Mouse (Mus musculus) hindbrain, postnatal 0 days (tissue): ENCODE measurements around the gene Mxi1. TPM values are rescaled to one million over a fixed set of nuclear protein-coding genes. Genes with fewer than 3 reads are reported as not detected.
A peak's percentile ranks its signal among the peaks of the same experiment; 100 is the strongest.

Experiments
- ATAC-seq: fragments of 200-750 bp; cut with Nextera tagmentation; 2 replicates; pipeline ENCODE4 v1.8.0; 2017; ENCODE audit warnings: mild to moderate bottlenecking, moderate TSS enrichment, moderate library complexity
- DNase-seq: peaks from one replicate; pipeline ENCODE4 v3.0.0-alpha.2; 2015; ENCODE audit warnings: low spot score
- H3K27ac ChIP-seq: fragments of 300-500 bp; sonication (generic); 2 replicates; pipeline ENCODE4 v1.5.1; 2014; ENCODE audit warnings: mild to moderate bottlenecking
- H3K27me3 ChIP-seq: fragments of 300-500 bp; sonication (generic); 2 replicates; pipeline ENCODE4 v1.6.1; 2014; ENCODE audit warnings: low read length, mixed read lengths; ENCODE audit not compliant: insufficient read depth
- H3K36me3 ChIP-seq: fragments of 300-500 bp; sonication (generic); 2 replicates; pipeline ENCODE4 v1.6.1; 2014; ENCODE audit warnings: low read length, mixed read lengths; ENCODE audit not compliant: insufficient read depth
- H3K4me1 ChIP-seq: fragments of 300-500 bp; sonication (generic); 2 replicates; pipeline ENCODE4 v1.6.1; 2014; ENCODE audit warnings: antibody characterized with exemption, low read length, mixed read lengths; ENCODE audit not compliant: insufficient read depth
- H3K4me2 ChIP-seq: fragments of 300-500 bp; sonication (generic); 2 replicates; pipeline ENCODE4 v1.6.1; 2014; ENCODE audit warnings: low read depth, mild to moderate bottlenecking, low read length, moderate library complexity, mixed read lengths
- H3K4me3 ChIP-seq: fragments of 300-500 bp; sonication (generic); 2 replicates; pipeline ENCODE4 v1.5.1; 2014; ENCODE audit warnings: low read length
- H3K9ac ChIP-seq: fragments of 300-500 bp; sonication (generic); replicated peaks from 2 replicates; pipeline ENCODE4 v1.6.1; 2014; ENCODE audit warnings: mild to moderate bottlenecking, low read length, moderate library complexity, mixed read lengths
- H3K9me3 ChIP-seq: fragments of 300-500 bp; sonication (generic); 2 replicates; pipeline ENCODE4 v1.6.1; 2016; ENCODE audit warnings: low read length, mixed read lengths
- CTCF ChIP-seq: IDR thresholded peaks from 2 replicates; pipeline ENCODE4 v1.5.1; 2016; ENCODE audit warnings: antibody characterized with exemption, control low read depth, low read depth
- WGBS: fragments of 180-500 bp; shearing (Covaris S2); extraction: QIAGEN DNeasy Blood & Tissue Kit; methylation state at CpG from one replicate; pipeline ENCODE4 v1.1.7; 2014; 5-methylcytosine and 5-hydroxymethylcytosine counted together
- polyA plus RNA-seq: library from polyadenylated mRNA; unstranded; fragments of >200 nt; fragmentation: Nextera tagmentation; extraction: Ambion mirVana; gene quantifications from 2 replicates; pipeline ENCODE4 v1.2.1, GENCODE M21; 2015
- total RNA-seq: library from RNA; depleted of rRNA; stranded (reverse); fragments of >200 nt; gene quantifications from 2 replicates; pipeline ENCODE4 v1.2.3, GENCODE M21; 2014

Mxi1 gene
- total and polyA plus RNA-seq, 2 experiments from 2014 or later, result 44.5 to 47.7 TPM

- TF ChIP-seq CTCF, result no peak
- DNase-seq (no peak), ATAC-seq (no peak)
- H3K27ac ChIP-seq, result no peak overlapping the region
- 41% methylated on average over 6 of the region's 6 CpGs for WGBS
- peaks cover 6% of the 10 kb centered on the region for H3K4me1 ChIP-seq
- no peaks in the 10 kb centered on the region for H3K27me3 ChIP-seq
- no peaks in the 10 kb centered on the region for H3K36me3 ChIP-seq
- no peak overlapping the region for H3K4me3 ChIP-seq
- H3K9ac ChIP-seq, result no peak overlapping the region
- H3K9me3 ChIP-seq, result no peaks in the 10 kb centered on the region
- peak overlapping the region; percentile 68; the same call in 1 of the 2 replicates for H3K4me2 ChIP-seq
These were observed 14.5 kb downstream of the Mxi1 start for GRCm38 (mm10) chr19:53324866-53325265.

- no peak for TF ChIP-seq CTCF
- H3K4me2 ChIP-seq, result peak overlapping the region; percentile 68
- peak overlapping the region; percentile 38 for H3K4me3 ChIP-seq
- H3K36me3 ChIP-seq, result no peaks in the 10 kb centered on the region
- 11% methylated on average over 27 of the region's 27 CpGs for WGBS
- H3K9ac ChIP-seq, result peak overlapping the region; percentile 50
- H3K27ac ChIP-seq, result peak overlapping the region; percentile 60; the same call in 1 of the 2 replicates
- no peaks in the 10 kb centered on the region for H3K27me3 ChIP-seq
- H3K9me3 ChIP-seq, result no peaks in the 10 kb centered on the region
- DNase-seq, result peak; percentile 69
- peaks cover 10% of the 10 kb centered on the region for H3K4me1 ChIP-seq
- peak; percentile 11; the same call in 1 of the 2 replicates for ATAC-seq
These were observed 15.4 kb downstream of the Mxi1 start for GRCm38 (mm10) chr19:53325578-53326295.

DNA sequence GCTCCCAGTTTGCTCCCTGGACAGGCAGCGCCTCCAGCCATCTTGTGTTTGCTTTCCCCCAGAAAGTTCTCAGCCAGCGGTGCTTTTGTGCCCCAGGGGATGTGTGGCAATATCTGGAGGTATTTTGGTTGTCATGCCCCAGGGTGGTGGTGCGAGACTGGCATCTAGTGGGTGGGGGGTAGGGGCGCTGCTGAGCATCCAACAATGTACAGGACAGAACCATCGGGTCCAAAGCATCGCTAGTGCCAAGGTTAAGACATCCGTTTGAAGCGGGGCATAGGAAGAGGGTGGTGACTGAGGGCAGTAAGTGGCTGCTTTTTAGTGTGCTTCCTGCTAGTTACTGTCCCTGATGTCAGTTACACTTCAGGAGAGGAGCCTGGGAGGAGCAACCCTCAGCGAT lies 17.8 kb downstream of the Mxi1 start:
- ATAC-seq, result no peak
- Histone ChIP-seq H3K27ac (peak overlapping the region; percentile 16; the same call in 1 of the 2 replicates), H3K4me1 (peaks cover 10% of the 10 kb centered on the region), H3K27me3 (no peaks in the 10 kb centered on the region), H3K36me3 (peaks cover 5% of the 10 kb centered on the region; the same call in 1 of the 2 replicates), H3K9me3 (no peaks in the 10 kb centered on the region), H3K9ac (no peak overlapping the region), H3K4me3 (no peak overlapping the region), H3K4me2 (no peak overlapping the region)
- 55% methylated on average over 9 of the region's 9 CpGs for WGBS
- no peak for DNase-seq
- TF ChIP-seq CTCF, result peak; percentile 41; the same call in 1 of the 2 replicates

DNA sequence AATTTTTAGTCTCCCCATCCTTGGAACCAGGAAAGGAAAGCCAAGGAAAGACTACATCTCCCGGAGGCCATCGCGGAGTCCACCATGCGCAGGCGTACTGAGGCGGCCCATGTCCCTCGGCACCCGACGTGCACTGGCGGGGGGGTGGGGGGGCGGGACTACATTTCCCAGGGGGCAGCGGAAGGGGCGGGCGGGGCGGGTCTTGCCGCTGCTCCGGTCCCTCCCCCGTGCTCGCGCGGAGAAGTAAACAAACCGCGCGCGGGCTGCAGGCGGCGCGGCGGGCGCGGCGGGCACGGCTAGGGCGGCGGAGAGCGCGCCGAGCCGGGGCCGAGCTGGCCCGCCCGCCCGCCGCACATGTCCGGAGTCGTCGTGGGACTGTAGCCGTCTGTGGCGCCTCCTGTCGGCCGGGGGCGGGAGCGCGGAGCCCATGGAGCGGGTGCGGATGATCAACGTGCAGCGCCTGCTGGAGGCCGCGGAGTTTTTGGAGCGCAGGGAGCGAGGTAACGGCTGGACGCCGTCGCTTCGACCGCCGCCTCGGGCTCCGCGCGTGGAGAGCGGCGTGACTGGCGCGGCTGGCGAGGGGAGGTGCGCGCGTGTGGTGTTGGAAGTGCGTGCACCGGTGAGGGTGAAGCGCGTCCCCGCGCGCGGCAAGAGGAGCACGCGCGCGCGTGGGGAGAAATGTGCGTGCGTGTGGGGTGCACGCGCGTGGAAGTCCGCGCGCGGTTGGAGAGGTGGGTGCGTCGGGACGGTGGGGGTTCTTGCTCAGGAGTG lies 19.1 kb downstream of the Mxi1 start:
- H3K4me1 ChIP-seq, result peaks cover 10% of the 10 kb centered on the region
- peaks cover 7% of the 10 kb centered on the region; the same call in 1 of the 2 replicates for H3K36me3 ChIP-seq
- WGBS, result under 1% methylated on average over 91 of the region's 106 CpGs
- H3K4me3 ChIP-seq, result peak overlapping the region; percentile 85
- TF ChIP-seq CTCF, result peak; percentile 69
- DNase-seq (peak; percentile 95), ATAC-seq (peak; percentile 89)
- H3K27me3 ChIP-seq, result no peaks in the 10 kb centered on the region
- peak overlapping the region; percentile 89 for H3K4me2 ChIP-seq
- H3K9ac ChIP-seq, result peak overlapping the region; percentile 76
- no peaks in the 10 kb centered on the region for H3K9me3 ChIP-seq
- peak overlapping the region; percentile 81 for H3K27ac ChIP-seq

DNA sequence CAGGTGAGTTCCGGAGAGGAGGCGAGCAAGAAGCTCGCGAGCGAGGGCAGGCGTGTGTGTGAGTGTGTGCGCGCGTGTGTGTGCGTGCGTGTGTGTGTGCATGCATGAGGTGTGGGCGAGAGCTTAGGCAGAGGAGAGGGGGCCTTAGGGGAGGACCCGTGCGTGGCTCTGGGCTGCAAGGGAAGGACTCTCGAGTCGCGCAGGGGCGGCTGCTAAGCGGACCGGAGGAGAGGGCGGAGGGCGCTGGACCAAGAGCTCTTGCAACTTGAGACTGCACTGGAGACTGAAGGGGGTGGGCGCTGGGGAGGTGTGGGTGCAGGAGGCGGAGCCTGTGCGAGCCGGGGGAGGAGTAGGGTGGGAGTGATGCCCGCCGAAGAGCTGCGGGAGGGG lies 19.7 kb downstream of the Mxi1 start:
- 1% methylated on average over 29 of the region's 29 CpGs for WGBS
- Histone ChIP-seq H3K4me1 (peaks cover 10% of the 10 kb centered on the region), H3K4me2 (peak overlapping the region; percentile 89), H3K27me3 (no peaks in the 10 kb centered on the region), H3K27ac (peak overlapping the region; percentile 81), H3K36me3 (peaks cover 7% of the 10 kb centered on the region; the same call in 1 of the 2 replicates), H3K4me3 (peak overlapping the region; percentile 85), H3K9me3 (no peaks in the 10 kb centered on the region), H3K9ac (peak overlapping the region; percentile 76)
- no peak for TF ChIP-seq CTCF
- DNase-seq, result peak; percentile 73
- ATAC-seq, result peak; percentile 64

GRCm38 (mm10) chr19:53331882-53332500 lies 21.7 kb downstream of the Mxi1 start:
- ATAC-seq (no peak), DNase-seq (no peak)
- Histone ChIP-seq H3K27ac (no peak overlapping the region), H3K4me1 (0 out of 2 replicates have a peak, but pooled peaks cover 4% of the 10 kb centered on the region), H3K36me3 (peaks cover 7% of the 10 kb centered on the region; the same call in 1 of the 2 replicates), H3K4me3 (no peak overlapping the region), H3K4me2 (no peak overlapping the region), H3K9me3 (no peaks in the 10 kb centered on the region), H3K9ac (no peak overlapping the region), H3K27me3 (no peaks in the 10 kb centered on the region)
- 90% methylated on average over 21 of the region's 21 CpGs for WGBS
- TF ChIP-seq CTCF, result no peak
